Mouse (Mus musculus) layer of hippocampus, adult 9-11 months (tissue): ENCODE measurements around the gene Foxd4.
"Not testable (repeated sequence)": the region's sequence is repeated elsewhere in the genome, so short reads cannot be mapped to it uniquely, and the experiment has no call there.

Experiments
- DNase-seq: peaks from one replicate; pipeline ENCODE4 v3.0.0; 2022

Foxd4 gene

DNA sequence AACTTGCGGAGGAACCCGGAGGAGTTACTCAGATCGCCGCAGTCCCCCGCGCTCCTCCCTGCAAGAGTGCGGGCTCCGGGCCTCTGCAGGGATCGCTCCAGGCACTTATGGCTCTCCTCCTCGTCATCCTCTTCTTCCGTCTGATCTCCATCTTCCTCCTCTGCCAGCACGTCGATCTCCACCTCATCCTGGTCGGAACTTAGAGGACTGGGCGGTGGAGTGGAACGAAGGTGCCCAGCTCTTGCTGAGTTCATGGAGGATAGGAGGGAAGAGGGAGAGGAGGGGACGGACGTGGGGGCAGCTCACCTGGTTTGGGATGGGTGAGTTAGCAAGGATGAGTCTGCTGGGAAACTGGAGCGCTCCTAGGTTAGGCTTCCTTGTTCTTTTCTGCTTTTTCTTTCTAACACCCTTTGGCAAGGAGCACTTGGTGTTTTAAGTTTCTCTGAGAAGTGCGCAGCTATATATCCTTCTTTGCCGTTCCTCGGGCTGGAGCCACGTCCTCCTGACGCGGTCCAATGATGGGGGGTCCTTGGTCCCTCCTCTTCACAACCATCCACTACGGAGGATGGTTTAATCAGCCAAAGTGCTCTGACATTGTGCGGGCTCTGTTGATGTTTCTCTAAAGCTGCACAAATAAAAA lies at the start of gene Foxd4:
Gene Foxd4 (minus strand): TSS at position 617 of the 640 bp plus-strand sequence.
- no peak for DNase-seq

DNA sequence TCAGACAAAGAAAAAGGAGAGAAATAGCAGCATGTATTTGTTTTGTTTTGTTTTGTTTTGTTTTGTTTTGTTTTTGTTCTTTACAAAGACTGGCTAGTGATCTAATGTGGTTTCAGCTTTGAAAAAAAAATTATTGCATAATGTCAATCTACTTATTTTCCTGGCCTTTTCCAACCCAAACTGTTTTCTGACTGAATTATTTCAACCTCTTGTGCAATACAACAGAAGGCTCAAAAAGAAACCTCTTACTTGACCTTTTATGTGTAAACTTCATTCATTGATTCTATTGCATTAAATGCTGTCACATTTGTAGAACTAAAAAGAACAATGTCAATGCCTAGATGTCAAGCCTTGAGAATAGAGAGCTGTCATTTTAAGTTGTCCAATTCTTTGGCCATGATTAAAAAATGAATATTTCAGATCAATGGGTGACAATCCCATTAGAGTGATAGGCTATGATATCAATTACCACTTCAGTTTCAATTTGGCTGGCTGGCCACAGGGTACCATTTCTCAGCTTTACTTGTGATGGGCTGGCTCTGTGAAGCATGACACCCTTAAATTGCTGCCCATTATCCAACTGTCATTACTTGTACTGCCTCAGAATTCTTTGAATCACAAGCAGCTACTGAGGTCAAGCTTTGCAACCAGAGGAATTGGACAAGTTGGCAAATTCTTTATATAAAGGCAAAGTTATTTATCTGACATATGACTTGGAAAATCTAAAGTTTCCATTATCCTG lies 44.7 kb upstream of the Foxd4 start:
- DNase-seq = no peak

DNA sequence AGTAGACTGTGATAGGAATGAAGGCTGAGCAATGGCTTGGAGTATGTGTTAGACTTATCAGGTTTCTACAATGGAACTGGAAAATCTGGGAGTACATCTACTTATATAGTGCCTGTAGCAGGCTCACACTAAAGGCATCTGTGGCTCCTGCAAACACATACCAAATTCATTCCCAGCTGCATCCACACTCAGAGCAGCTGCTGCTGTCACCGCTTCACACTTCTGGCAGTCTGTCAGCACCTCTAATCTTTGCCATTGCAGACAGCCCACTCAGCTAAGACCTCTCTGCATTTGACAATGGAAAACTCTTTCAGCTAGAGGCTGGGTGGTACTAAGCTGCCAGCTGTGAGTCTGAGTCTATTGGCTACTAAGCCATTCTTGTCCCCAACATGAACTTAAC lies 36.1 kb upstream of the Foxd4 start:
- DNase-seq = no peak

DNA sequence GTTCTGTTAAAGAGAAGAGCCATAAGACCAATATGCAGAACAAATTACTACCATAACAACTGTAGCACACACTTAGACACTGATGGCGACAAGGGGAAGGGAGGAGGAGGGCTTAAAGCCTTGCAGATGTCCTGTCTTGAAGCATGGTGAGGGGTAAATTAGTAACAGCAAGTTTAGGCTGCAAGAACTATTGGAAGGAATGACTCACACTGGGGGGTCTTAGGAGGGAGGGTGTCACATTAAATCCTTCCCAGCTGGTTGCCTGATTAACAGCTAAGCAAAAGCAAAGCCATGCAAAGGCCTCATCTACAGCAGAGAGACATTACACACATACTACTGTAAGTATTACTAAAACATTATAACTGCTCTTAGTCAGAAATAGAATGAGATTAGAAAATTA lies 28.0 kb upstream of the Foxd4 start:
- no peak for DNase-seq

DNA sequence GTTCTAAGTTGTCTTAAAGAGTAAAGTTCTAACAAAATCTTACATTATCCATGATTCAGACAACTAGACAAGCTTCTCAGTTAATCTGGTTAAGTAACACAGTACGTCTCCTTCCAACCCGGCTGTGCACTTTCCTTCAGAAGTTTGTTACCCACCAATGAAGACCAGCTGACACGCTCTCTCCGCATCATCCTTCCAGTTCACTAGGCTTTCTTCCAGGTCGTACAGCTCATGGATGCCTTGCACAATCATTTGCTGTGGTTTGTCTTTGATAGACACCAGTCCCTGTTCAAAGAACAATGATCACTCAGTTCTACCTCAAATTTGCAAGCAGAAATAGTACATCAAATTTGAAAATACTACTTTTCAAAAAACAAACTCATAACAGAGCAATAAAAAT lies 19.9 kb upstream of the Foxd4 start:
- DNase-seq = no peak

DNA sequence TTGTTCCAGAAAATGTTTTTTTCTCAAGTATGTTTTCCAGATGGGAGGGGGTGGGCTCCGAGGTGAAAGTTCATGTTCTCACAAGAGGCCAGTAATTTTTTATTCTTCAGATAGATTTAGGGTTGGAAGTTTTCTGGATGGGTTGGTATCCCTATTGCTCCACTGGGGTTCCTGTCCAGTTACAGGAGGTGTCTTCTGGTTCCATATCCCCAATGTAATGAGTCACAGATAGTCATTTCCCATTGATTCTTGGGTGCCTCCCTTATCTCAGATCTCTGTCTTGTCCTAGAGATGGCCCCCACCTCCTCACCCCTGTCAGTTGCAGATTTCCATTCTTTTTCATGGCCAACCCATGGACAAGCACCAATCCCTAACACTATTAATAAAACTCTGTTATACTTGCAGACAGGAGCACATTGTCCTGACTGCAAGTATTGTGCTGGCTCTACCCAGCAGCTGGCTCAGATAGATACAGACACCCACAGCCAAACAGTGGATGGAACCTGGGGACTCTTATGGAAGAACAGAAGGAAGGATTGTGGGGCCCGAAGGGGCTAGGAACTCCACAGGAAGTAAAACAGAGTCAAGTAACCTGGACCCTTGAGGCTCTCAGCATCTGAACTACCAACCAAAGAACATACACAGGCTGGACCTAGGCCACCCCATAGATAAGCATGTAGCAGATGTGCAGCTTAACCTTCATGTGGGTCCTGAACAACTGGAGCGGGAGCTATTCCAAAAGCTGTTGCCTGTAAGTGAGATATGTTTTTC lies 7.6 kb upstream of the Foxd4 start:
- DNase-seq = no peak

DNA sequence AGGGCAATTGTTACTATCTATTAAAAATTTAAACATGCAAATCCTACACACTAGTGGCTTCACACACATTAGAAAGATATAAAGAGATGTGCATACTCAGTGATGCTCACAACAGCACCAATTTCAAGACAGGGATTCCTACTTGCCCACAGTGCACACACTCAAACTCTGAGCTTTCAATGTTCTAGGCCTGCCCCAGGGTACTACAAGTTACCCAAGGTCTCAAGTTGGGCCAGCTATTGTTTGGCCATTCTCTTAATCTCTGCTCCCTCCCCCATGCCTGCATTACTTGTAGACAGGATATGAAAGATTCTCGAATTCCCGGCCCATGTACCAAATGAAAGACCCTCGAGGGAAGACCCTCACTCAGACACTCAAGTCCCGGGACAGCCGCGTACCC lies 6.7 kb upstream of the Foxd4 start:
- DNase-seq = no peak

DNA sequence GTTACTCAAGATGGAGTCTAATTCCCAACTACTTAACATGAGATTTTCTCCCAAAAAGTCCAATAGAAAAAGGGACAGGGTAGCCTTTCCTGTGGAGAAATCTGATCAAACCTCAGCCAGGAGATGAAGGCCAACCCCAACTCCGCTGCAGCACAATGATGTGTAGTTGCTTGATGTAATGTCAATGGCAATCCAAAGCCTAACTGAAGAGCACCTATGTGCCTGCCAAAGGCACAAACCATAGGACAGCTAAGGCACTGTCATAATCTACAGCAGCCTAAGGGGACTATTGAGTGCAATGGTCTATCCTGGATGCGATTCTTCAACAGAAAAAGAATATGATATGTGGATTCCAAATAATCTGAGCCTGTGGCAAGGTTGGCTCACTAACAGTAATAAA lies 1.8 kb upstream of the Foxd4 start:
- no peak for DNase-seq

DNA sequence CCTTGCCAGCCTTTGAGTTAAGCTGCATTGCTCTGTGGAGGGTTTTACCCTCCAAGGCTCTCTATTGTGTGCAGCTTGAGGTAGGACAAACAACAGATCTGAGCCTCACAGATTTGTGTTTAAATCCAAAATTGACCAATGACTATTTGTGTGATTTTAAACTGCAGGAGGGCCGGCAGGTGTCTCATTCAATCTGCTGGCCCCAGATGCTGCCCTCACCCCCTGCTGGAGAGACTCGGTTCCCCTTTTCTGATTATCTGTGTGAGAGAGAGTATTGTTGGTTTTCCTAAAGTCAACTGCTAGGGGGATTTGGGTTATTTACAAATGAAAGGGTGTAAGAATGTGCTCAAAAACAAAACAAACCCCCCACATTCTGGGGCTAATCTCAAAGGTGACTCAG lies 1.3 kb upstream of the Foxd4 start:
- DNase-seq = no peak

DNA sequence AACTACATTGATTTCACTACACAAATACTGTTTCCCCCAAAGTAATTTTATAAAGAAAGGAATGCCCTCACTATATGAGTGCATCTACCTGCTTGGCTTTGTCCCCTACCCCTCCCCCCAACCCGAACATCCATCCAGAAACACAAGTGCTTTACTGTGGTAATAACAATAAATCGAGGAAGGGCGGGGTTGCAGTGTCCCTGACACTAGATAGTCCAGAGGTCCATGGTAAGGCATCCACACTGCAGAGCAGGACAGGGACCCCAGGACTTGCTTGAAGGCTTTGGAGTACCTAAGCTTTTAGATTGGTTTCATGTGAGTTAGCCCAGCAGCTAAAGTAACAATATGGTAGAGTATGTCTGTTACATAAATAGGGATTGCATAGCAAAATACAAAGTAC lies 669 bp upstream of the Foxd4 start:
- DNase-seq = no peak

DNA sequence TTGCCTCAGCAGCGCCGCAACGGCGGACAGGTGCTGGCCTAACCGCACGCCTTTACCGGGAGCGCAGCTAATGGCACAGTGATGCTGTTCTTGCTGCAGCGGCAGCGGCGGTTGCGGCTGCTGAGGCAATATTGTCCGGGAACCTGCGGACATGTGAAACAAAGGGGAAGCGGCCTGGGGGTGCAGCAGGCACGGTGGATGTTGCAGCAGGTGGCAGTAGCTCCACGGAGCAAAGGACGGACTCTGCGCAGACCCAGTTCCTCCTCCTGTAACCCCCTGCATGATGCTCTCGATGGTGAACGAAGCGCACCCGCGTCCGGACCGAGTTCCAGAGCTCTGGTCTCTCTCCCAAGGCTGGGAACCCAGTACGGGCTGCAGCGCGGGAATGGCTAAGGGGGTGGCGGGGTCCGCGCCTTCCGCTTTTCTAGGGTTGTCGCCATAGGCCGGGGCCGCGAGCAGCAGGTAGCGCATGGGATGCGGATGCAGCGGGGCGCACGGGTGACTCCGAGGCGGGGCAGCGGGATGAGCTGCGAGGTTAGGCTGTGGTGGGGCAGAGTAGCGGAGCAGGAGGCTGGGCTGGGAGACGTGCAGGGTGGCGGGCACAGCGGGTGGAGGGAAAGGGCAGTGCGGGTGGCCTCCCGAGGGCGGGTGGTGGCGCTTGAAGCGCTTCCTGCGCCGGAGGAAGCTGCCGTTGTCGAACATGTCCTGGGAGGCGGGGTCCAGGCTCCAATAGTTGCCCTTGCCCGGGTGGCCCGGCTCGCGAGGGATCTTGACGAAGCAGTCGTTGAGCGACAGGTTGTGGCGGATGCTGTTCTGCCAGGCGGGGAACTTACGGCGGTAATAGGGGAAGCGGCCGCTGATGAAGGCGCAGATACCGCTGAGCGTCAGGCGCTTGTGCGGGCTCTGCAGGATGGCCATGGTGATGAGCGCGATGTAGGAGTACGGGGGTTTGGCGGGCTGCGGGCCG lies 1.1 kb downstream of the Foxd4 start:
- no peak for DNase-seq

DNA sequence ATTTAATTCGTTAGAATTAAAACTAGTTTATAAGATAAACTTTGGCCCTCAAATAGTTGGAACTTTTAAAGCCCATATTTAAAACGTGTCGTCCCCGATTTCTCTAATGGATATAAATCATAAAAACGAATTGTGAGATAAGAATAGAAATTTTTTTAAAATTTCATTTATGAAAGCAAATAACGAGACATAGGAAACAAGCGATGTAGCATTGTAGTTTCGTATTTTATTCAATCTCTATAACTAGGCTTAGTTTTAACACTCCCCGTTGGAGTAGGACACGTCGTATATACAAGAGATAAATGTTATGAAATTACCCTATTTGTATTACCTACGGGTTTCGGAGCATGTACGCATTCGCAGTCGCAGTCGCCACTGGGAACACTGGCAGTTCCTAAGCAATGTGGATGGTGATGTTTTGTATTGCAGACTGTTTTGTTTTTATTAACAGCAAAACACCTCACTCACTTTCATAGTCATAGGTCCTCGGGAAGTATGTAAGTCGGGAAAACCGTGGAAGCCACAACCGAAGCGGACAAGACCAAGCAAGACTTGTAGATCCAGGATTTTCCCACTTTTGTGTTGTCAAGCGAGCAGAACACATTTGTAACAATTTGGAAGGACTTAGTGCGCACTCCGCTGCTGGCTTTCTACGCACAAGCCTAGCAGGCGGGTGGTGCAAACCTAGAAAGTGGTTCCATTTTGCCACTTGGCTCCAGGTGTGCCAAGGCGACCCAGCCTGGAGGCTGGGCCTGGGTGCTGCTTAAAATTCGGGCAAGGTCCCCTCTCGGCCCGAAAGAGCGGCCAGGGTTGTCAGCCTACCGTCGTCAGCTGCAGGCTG lies 2.0 kb downstream of the Foxd4 start:
- DNase-seq = no peak

DNA sequence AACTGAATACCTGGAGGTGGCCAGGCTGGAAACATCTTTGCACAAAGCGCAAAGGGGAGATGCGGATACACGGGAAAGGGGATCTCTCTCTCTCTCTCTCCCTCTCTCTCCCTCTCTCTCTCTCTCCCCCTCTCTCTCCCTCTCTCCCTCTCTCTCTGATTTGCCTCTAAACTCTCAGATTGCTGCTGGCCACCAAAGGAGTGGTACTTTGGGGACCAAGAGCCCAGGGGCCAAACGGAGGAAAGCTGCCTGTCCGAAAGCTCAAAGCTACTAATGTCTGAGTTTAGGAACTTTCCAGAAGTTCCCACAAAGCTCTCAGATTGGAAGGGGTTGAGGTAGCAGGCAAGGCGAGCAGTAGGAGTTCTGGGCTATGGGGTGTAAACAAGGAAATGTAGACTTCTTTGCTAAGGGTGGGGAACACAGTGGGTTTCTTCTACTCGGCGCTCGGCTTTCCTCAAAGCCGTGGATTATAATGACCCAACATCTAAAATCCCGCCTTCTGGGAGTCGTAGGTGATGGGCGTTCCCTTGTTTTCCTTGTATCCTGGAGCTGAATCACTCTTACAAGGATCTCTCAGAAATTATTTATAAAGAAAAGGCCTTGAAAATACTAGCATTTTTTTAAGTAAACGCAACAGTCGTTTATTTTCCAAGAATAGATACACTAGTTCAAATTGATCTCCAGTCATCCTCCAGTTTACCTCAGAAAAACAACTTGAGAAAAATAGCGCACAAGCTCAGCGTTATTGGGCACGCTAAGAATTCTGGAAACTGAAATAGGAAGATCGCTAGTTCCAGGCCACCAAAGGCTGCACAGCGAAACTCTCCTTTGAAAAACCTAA lies 2.9 kb downstream of the Foxd4 start:
- no peak for DNase-seq

DNA sequence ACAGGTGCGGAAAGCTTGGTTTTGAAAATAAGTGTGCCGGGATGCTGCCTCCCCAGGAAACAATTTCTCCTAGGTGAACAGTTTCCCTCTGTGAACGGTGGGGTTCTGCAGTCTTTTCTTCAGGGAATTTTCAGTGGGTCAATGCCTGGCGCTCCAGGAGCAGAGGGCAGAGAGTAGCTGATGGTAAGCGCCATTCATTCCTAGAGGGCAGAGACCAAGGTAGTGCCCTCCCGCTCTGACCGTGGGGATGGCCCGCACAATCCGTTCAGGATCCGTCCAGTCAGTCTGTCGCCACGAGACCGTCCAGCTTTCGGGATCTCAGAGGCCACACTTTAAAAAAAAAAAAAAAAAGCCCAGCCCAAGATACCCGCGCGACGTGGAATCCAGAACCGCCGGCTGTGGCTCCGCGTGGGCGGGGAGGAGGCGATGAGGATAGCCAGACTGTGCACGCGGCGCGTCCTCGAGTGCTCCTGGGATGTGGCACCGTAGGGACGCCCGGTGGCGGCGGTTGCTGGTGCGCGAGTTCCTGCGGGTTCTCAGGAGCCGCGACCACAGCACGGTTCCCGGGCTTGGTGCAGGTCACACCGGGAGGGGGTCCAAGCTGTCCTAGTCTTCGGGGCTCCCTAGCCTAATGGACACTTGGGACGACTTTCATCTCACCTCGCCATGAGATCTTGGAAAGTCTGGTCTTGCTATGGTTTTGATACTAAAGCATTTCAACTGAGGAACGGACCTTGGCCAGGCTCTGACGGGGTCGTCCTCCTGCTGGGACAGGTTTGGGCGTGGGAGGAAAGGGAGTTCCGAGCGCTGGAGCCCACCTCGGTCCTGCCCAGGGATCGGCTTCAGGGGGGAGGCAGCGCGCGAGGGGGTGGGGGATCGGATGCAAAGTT lies 3.7 kb downstream of the Foxd4 start:
- no peak for DNase-seq

DNA sequence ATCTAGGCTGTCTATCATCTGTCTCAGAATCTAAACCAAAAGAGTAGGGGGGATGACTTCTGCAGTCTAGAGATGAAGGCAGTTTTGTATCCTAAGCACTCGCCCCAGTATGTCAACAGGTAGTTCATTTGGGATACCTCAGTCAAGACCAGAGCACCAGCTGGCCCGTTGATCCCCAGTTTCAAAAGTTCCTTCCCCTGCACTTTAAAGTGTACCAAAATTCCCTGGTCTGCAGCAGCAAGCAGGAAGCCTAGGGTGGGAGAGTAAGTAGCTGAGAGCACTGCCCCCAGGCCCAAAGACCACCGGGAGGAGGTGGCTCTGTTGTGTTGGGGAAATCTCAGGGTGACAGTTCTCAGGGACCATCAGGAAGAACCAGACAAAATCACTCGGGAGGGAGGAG lies 4.5 kb downstream of the Foxd4 start:
- no peak for DNase-seq

DNA sequence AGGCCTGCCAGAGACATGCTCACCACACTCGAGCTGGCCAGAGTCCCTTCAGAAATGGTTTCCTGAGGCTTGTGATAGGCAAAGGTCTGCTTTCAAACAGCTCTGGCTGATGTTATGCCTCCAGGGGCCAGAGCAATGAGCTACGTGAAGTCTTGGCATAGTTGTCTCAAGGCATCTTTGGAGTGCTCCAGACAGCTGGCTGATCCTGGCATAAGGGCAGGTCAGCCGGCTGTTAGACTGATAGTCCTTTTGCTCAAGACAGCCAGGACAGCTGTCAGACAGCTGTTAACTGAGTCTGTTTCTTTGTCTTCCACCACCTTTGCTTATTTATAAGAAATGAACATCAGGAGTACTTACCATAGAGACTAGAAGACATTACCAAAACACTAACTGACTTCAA lies 14.1 kb downstream of the Foxd4 start:
- DNase-seq = no peak

DNA sequence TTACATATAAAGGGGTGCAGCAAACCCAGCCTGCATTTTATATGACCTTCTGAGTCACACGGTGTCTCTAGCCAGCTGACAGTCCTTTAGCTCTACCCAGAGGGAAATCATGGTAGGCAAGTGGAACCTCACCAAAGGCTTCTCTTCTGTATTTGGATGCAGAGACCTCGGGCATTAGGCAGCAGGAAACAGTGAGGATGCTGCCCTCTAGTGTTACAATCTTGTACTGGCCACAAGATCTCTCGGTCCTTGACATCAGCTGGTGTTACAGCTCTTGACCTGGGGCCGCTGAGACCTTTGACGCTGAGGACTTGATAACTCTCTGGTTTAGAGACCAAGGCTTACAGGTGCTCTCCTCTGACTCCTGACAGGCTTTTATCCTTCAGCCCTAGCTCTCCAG lies 15.5 kb downstream of the Foxd4 start:
- DNase-seq = peak; percentile 32

DNA sequence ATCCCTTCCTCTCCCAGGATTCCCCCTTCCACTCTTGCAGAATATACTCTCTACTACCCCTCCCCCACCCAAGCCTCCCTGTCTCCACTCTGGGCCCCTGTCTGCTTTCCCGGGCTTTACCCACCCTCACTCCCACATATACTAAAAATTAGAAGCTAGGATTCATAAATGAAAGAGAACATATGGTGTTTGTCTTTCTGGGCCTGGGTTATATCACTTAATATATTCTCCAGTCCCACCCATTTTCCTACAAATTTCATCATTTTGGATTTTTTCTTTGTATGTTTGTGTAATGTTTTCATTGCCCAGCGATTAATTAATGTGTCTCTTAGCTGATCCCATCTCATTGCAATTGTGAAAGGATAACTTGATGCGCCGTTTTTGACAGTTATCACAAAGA lies 19.8 kb downstream of the Foxd4 start:
- no peak for DNase-seq

DNA sequence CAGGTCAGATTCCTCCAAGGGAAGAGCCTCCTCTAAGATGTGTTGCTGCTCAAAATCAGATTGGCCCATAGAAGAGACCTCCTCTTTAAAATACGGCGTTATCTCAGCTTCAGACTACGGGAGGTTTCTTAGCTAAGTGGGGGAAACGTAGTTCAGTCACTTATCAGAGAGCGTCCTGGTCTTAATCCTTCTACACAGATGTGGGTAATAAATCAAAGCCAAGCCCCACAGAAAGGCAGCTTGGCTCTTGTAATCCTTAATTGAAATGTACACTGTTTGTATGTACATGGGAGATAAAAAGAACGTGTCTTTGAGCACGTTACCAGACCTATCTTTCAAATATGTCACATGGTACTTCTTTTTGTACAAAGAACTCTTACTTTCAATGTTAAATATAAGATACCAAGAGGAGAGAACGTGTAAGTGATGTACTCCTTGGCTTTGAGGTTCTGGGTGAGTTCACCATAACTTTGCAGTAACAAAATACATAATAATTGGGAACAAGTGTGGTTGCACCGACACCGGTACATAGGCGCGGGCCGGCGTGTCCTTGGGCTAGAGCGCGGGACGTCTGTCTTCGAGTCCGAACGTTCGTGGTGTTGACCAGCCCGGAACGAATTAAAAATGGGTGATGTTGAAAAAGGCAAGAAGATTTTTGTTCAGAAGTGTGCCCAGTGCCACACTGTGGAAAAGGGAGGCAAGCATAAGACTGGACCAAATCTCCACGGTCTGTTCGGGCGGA lies 25.7 kb downstream of the Foxd4 start, which contains the start of gene Gm10053:
Gene Gm10053 (plus strand): TSS at position 558 of the 742 bp plus-strand sequence.
- DNase-seq = not testable (repeated sequence)
